Mouse (Mus musculus) liver, embryonic 12.5 days (tissue): ENCODE measurements around the gene Serpind1. TPM values are rescaled to one million over a fixed set of nuclear protein-coding genes. Genes with fewer than 3 reads are reported as not detected.

Experiments used
- ATAC-seq: fragments of 200-750 bp; cut with Nextera tagmentation; 2 replicates; pipeline ENCODE4 v1.8.0; 2017; ENCODE audit warnings: moderate number of reproducible peaks, mild to moderate bottlenecking, moderate library complexity
- H3K27ac ChIP-seq: fragments of 300-500 bp; sonication (generic); 2 replicates; pipeline ENCODE4 v1.5.1; 2016; ENCODE audit warnings: mild to moderate bottlenecking
- H3K27me3 ChIP-seq: fragments of 300-500 bp; sonication (generic); replicated peaks from 2 replicates; pipeline ENCODE4 v1.6.1; 2016; ENCODE audit warnings: mild to moderate bottlenecking, moderate library complexity
- H3K36me3 ChIP-seq: fragments of 300-500 bp; sonication (generic); 2 replicates; pipeline ENCODE4 v1.6.1; 2016; ENCODE audit warnings: mild to moderate bottlenecking, moderate library complexity
- H3K4me1 ChIP-seq: fragments of 300-500 bp; sonication (generic); 2 replicates; pipeline ENCODE4 v1.6.1; 2016
- H3K4me2 ChIP-seq: fragments of 300-500 bp; sonication (generic); 2 replicates; pipeline ENCODE4 v1.6.1; 2016; ENCODE audit warnings: mild to moderate bottlenecking, moderate library complexity
- H3K4me3 ChIP-seq: fragments of 300-500 bp; sonication (generic); 2 replicates; pipeline ENCODE4 v1.5.1; 2016; ENCODE audit warnings: mild to moderate bottlenecking, moderate library complexity
- H3K9ac ChIP-seq: fragments of 300-500 bp; sonication (generic); 2 replicates; pipeline ENCODE4 v1.6.1; 2016; ENCODE audit warnings: mild to moderate bottlenecking, moderate library complexity
- H3K9me3 ChIP-seq: fragments of 300-500 bp; sonication (generic); replicated peaks from 2 replicates; pipeline ENCODE4 v1.6.1; 2016; ENCODE audit warnings: mild to moderate bottlenecking, moderate library complexity
- WGBS: fragments of 180-500 bp; shearing (Covaris S2); methylation state at CpG from one replicate; pipeline ENCODE4 v1.1.7; 2016; ENCODE audit not compliant: insufficient replicate concordance; 5-methylcytosine and 5-hydroxymethylcytosine counted together
- polyA plus RNA-seq: library from polyadenylated mRNA; unstranded; fragments of >200 nt; fragmentation: Nextera tagmentation; extraction: Ambion mirVana; gene quantifications from 2 replicates; pipeline ENCODE4 v1.2.1, GENCODE M21; 2016

The Serpind1 gene
- polyA plus RNA-seq, 1 experiment from 2014 or later = 111 TPM

GRCm38 (mm10) chr16:17324745-17325144 is 6.4 kb upstream of the Serpind1 start:
- ATAC-seq = no peak
- Histone ChIP-seq H3K27me3 (no peaks in the 10 kb centered on the region), H3K4me1 (no peaks in the 10 kb centered on the region), H3K9ac (no peak overlapping the region), H3K36me3 (peaks cover 33% of the 10 kb centered on the region), H3K27ac (no peak overlapping the region), H3K4me3 (no peak overlapping the region), H3K9me3 (no peaks in the 10 kb centered on the region), H3K4me2 (no peak overlapping the region)
- 76% methylated on average over 5 of the region's 5 CpGs for WGBS

- Histone ChIP-seq H3K9me3 (no peaks in the 10 kb centered on the region), H3K27me3 (no peaks in the 10 kb centered on the region), H3K4me1 (no peaks in the 10 kb centered on the region), H3K4me2 (no peak overlapping the region), H3K36me3 (peaks cover 33% of the 10 kb centered on the region), H3K27ac (no peak overlapping the region), H3K9ac (no peak overlapping the region), H3K4me3 (no peak overlapping the region)
- WGBS = 80% methylated on average over 2 of the region's 2 CpGs
- no peak for ATAC-seq
Observed at GRCm38 (mm10) chr16:17326064-17326463, 5.1 kb upstream of the Serpind1 start.

GRCm38 (mm10) chr16:17329848-17330570 is 1.2 kb upstream of the Serpind1 start:
- whole genome bisulfite sequencing = 75% methylated on average over 1 of the region's 1 CpGs
- Histone ChIP-seq H3K9me3 (no peaks in the 10 kb centered on the region), H3K9ac (no peak overlapping the region), H3K4me2 (no peak overlapping the region), H3K27me3 (no peaks in the 10 kb centered on the region), H3K4me1 (no peaks in the 10 kb centered on the region), H3K27ac (no peak overlapping the region), H3K4me3 (no peak overlapping the region), H3K36me3 (peaks cover 17% of the 10 kb centered on the region; the same call in 1 of the 2 replicates)
- ATAC-seq = no peak

- no peak for ATAC-seq
- Histone ChIP-seq H3K9me3 (no peaks in the 10 kb centered on the region), H3K36me3 (peaks cover 17% of the 10 kb centered on the region), H3K27ac (no peak overlapping the region), H3K4me1 (no peaks in the 10 kb centered on the region), H3K27me3 (no peaks in the 10 kb centered on the region), H3K4me3 (peak overlapping the region; percentile 32), H3K4me2 (peak overlapping the region; percentile 35), H3K9ac (0 out of 2 replicates have a peak overlapping the region, but pooled peaks have one; percentile 28)
- WGBS = 70% methylated on average over 5 of the region's 5 CpGs
Observed at GRCm38 (mm10) chr16:17331855-17332254, 684 bp downstream of the Serpind1 start.

- Histone ChIP-seq H3K36me3 (peaks cover 19% of the 10 kb centered on the region), H3K4me2 (no peak overlapping the region), H3K4me1 (no peaks in the 10 kb centered on the region), H3K9me3 (no peaks in the 10 kb centered on the region), H3K27ac (no peak overlapping the region), H3K4me3 (no peak overlapping the region), H3K27me3 (no peaks in the 10 kb centered on the region), H3K9ac (no peak overlapping the region)
- ATAC-seq = no peak
Observed at GRCm38 (mm10) chr16:17334574-17334973, 3.4 kb downstream of the Serpind1 start.

- Histone ChIP-seq H3K36me3 (peaks cover 31% of the 10 kb centered on the region), H3K4me2 (no peak overlapping the region), H3K27me3 (no peaks in the 10 kb centered on the region), H3K9me3 (no peaks in the 10 kb centered on the region), H3K9ac (no peak overlapping the region), H3K4me1 (no peaks in the 10 kb centered on the region), H3K27ac (no peak overlapping the region), H3K4me3 (no peak overlapping the region)
- no peak for ATAC-seq
- WGBS = 58% methylated on average over 1 of the region's 1 CpGs
Observed at GRCm38 (mm10) chr16:17336089-17336488, 4.9 kb downstream of the Serpind1 start.

GRCm38 (mm10) chr16:17339701-17340100 is 8.5 kb downstream of the Serpind1 start:
- Histone ChIP-seq H3K4me2 (no peak overlapping the region), H3K27me3 (no peaks in the 10 kb centered on the region), H3K4me1 (peaks cover 16% of the 10 kb centered on the region), H3K9me3 (no peaks in the 10 kb centered on the region), H3K36me3 (peaks cover 64% of the 10 kb centered on the region), H3K27ac (no peak overlapping the region), H3K4me3 (no peak overlapping the region), H3K9ac (no peak overlapping the region)
- no peak for ATAC-seq
- WGBS = 84% methylated on average over 7 of the region's 7 CpGs

GRCm38 (mm10) chr16:17340705-17341104 is 9.5 kb downstream of the Serpind1 start:
- peaks cover 25% of the 10 kb centered on the region for H3K4me1 ChIP-seq
- no peak overlapping the region for H3K27ac ChIP-seq
- no peaks in the 10 kb centered on the region for H3K9me3 ChIP-seq
- WGBS = 72% methylated on average over 2 of the region's 2 CpGs
- no peak for ATAC-seq
- H3K4me2 ChIP-seq = no peak overlapping the region
- no peak overlapping the region for H3K4me3 ChIP-seq
- H3K36me3 ChIP-seq = peaks cover 64% of the 10 kb centered on the region
- H3K27me3 ChIP-seq = no peaks in the 10 kb centered on the region
- no peak overlapping the region for H3K9ac ChIP-seq

- no peak overlapping the region for H3K27ac ChIP-seq
- H3K4me2 ChIP-seq = no peak overlapping the region
- no peaks in the 10 kb centered on the region for H3K9me3 ChIP-seq
- H3K36me3 ChIP-seq = peaks cover 58% of the 10 kb centered on the region
- no peak overlapping the region for H3K4me3 ChIP-seq
- H3K4me1 ChIP-seq = peaks cover 32% of the 10 kb centered on the region
- no peaks in the 10 kb centered on the region for H3K27me3 ChIP-seq
- no peak overlapping the region for H3K9ac ChIP-seq
- ATAC-seq = no peak
- WGBS = 71% methylated on average over 4 of the region's 4 CpGs
Observed at GRCm38 (mm10) chr16:17341847-17342246, 10.7 kb downstream of the Serpind1 start.

- 59% methylated on average over 8 of the region's 8 CpGs for WGBS
- no peak overlapping the region for H3K4me3 ChIP-seq
- peaks cover 72% of the 10 kb centered on the region for H3K36me3 ChIP-seq
- H3K4me1 ChIP-seq = peaks cover 33% of the 10 kb centered on the region
- ATAC-seq = peak; percentile 52
- H3K4me2 ChIP-seq = no peak overlapping the region
- peak overlapping the region; percentile 26; the same call in 1 of the 2 replicates for H3K27ac ChIP-seq
- H3K9ac ChIP-seq = no peak overlapping the region
- H3K27me3 ChIP-seq = no peaks in the 10 kb centered on the region
- H3K9me3 ChIP-seq = no peaks in the 10 kb centered on the region
Observed at GRCm38 (mm10) chr16:17345141-17345812, 14.1 kb downstream of the Serpind1 start.

- Histone ChIP-seq H3K27me3 (no peaks in the 10 kb centered on the region), H3K9me3 (no peaks in the 10 kb centered on the region), H3K36me3 (peaks cover 75% of the 10 kb centered on the region), H3K4me3 (no peak overlapping the region), H3K4me2 (no peak overlapping the region), H3K9ac (no peak overlapping the region), H3K27ac (0 out of 2 replicates have a peak overlapping the region, but pooled peaks have one; percentile 40), H3K4me1 (peaks cover 33% of the 10 kb centered on the region)
- 0 out of 2 replicates have a peak, but pooled peaks have one; percentile 33 for ATAC-seq
- WGBS = 62% methylated on average over 2 of the region's 2 CpGs
Observed at GRCm38 (mm10) chr16:17345813-17346155, 14.6 kb downstream of the Serpind1 start.

- H3K27me3 ChIP-seq = no peaks in the 10 kb centered on the region
- peaks cover 76% of the 10 kb centered on the region for H3K36me3 ChIP-seq
- H3K9ac ChIP-seq = no peak overlapping the region
- no peak overlapping the region for H3K4me3 ChIP-seq
- H3K4me2 ChIP-seq = no peak overlapping the region
- no peaks in the 10 kb centered on the region for H3K9me3 ChIP-seq
- H3K27ac ChIP-seq = 0 out of 2 replicates have a peak overlapping the region, but pooled peaks have one; percentile 16
- H3K4me1 ChIP-seq = peaks cover 28% of the 10 kb centered on the region
- no peak for ATAC-seq
- 59% methylated on average over 1 of the region's 1 CpGs for WGBS
Observed at GRCm38 (mm10) chr16:17346766-17347165, 15.6 kb downstream of the Serpind1 start.
